Mouse (Mus musculus) midbrain, postnatal 0 days (tissue): Measurements from ENCODE around the gene Ppp1r12a. TPM values are rescaled to one million over a fixed set of nuclear protein-coding genes. Genes with fewer than 3 reads are reported as not detected.
A peak's percentile ranks its signal among the peaks of the same experiment; 100 is the strongest.

Experiments used
- ATAC-seq: fragments of 200-750 bp; cut with Nextera tagmentation; 2 replicates; pipeline ENCODE4 v1.8.0; 2017; ENCODE audit warnings: moderate number of reproducible peaks, mild to moderate bottlenecking, moderate TSS enrichment, moderate library complexity; ENCODE audit not compliant: low FRiP score
- DNase-seq: peaks from one replicate; pipeline ENCODE4 v3.0.0-alpha.2; 2015; ENCODE audit warnings: low spot score
- H3K27ac ChIP-seq: fragments of 300-500 bp; sonication (generic); 2 replicates; pipeline ENCODE4 v1.5.1; 2014; ENCODE audit warnings: low read depth, mild to moderate bottlenecking, low read length, mixed read lengths
- H3K27me3 ChIP-seq: fragments of 300-500 bp; sonication (generic); 2 replicates; pipeline ENCODE4 v1.6.1; 2014; ENCODE audit warnings: low read length, control low read depth, mixed read lengths; ENCODE audit not compliant: insufficient read depth
- H3K36me3 ChIP-seq: fragments of 300-500 bp; sonication (generic); 2 replicates; pipeline ENCODE4 v1.6.1; 2014; ENCODE audit warnings: low read length, control low read depth, mixed read lengths; ENCODE audit not compliant: insufficient read depth
- H3K4me1 ChIP-seq: fragments of 300-500 bp; sonication (generic); 2 replicates; pipeline ENCODE4 v1.6.1; 2014; ENCODE audit warnings: mild to moderate bottlenecking, control low read depth, antibody characterized with exemption, low read length, mixed read lengths; ENCODE audit not compliant: insufficient read depth
- H3K4me2 ChIP-seq: fragments of 300-500 bp; sonication (generic); 2 replicates; pipeline ENCODE4 v1.6.1; 2014; ENCODE audit warnings: low read depth, mild to moderate bottlenecking, low read length, mixed read lengths; ENCODE audit not compliant: poor library complexity, severe bottlenecking
- H3K4me3 ChIP-seq: fragments of 300-500 bp; sonication (generic); 2 replicates; pipeline ENCODE4 v1.5.1; 2014; ENCODE audit warnings: low read depth, mild to moderate bottlenecking, low read length, moderate library complexity
- H3K9ac ChIP-seq: fragments of 300-500 bp; sonication (generic); replicated peaks from 2 replicates; pipeline ENCODE4 v1.6.1; 2014; ENCODE audit warnings: mild to moderate bottlenecking, low read length, moderate library complexity, mixed read lengths; ENCODE audit not compliant: poor library complexity, severe bottlenecking
- H3K9me3 ChIP-seq: fragments of 300-500 bp; sonication (generic); 2 replicates; pipeline ENCODE4 v1.6.1; 2016; ENCODE audit warnings: low read length, control low read depth
- CTCF ChIP-seq: IDR thresholded peaks from 2 replicates; pipeline ENCODE4 v1.5.1; 2016; ENCODE audit warnings: antibody characterized with exemption, mild to moderate bottlenecking
- WGBS: fragments of 180-500 bp; shearing (Covaris S2); extraction: QIAGEN DNeasy Blood & Tissue Kit; methylation state at CpG from one replicate; pipeline ENCODE4 v1.1.7; 2014; 5-methylcytosine and 5-hydroxymethylcytosine counted together
- polyA plus RNA-seq: library from polyadenylated mRNA; unstranded; fragments of >200 nt; fragmentation: Nextera tagmentation; extraction: Ambion mirVana; gene quantifications from 2 replicates; pipeline ENCODE4 v1.2.1, GENCODE M21; 2015
- total RNA-seq: library from RNA; depleted of rRNA; stranded (reverse); fragments of >200 nt; gene quantifications from 2 replicates; pipeline ENCODE4 v1.2.3, GENCODE M21; 2014

Gene Ppp1r12a
- total and polyA plus RNA-seq, 2 experiments from 2014 or later: 52.0 to 71.7 TPM

GRCm38 (mm10) chr10:108163451-108163850 is 1.5 kb downstream of the Ppp1r12a start:
- Histone ChIP-seq H3K4me1 (peaks cover 14% of the 10 kb centered on the region; the same call in 1 of the 2 replicates), H3K27ac (peak overlapping the region; percentile 100), H3K9me3 (no peaks in the 10 kb centered on the region), H3K4me3 (peak overlapping the region; percentile 100), H3K4me2 (peak overlapping the region; percentile 69), H3K27me3 (no peaks in the 10 kb centered on the region), H3K9ac (peak overlapping the region; percentile 99), H3K36me3 (no peaks in the 10 kb centered on the region)
- 21% methylated on average over 3 of the region's 3 CpGs for WGBS
- DNase-seq: no peak
- no peak for TF ChIP-seq CTCF
- no peak for ATAC-seq

GRCm38 (mm10) chr10:108167823-108168222 is 5.8 kb downstream of the Ppp1r12a start:
- Histone ChIP-seq H3K9ac (no peak overlapping the region), H3K36me3 (no peaks in the 10 kb centered on the region), H3K27me3 (no peaks in the 10 kb centered on the region), H3K27ac (no peak overlapping the region), H3K9me3 (no peaks in the 10 kb centered on the region), H3K4me3 (no peak overlapping the region), H3K4me1 (peaks cover 11% of the 10 kb centered on the region; the same call in 1 of the 2 replicates), H3K4me2 (no peak overlapping the region)
- ATAC-seq (no peak), DNase-seq (no peak)
- TF ChIP-seq CTCF: no peak
- WGBS: 81% methylated on average over 5 of the region's 5 CpGs

- 0 out of 2 replicates have a peak, but pooled peaks cover 5% of the 10 kb centered on the region for H3K4me1 ChIP-seq
- 0 out of 2 replicates have a peak, but pooled peaks cover 3% of the 10 kb centered on the region for H3K36me3 ChIP-seq
- H3K9me3 ChIP-seq: no peaks in the 10 kb centered on the region
- H3K4me3 ChIP-seq: no peak overlapping the region
- H3K9ac ChIP-seq: no peak overlapping the region
- no peaks in the 10 kb centered on the region for H3K27me3 ChIP-seq
- no peak for DNase-seq
- ATAC-seq: no peak
- WGBS: 67% methylated on average over 3 of the region's 3 CpGs
- H3K4me2 ChIP-seq: no peak overlapping the region
- no peak for TF ChIP-seq CTCF
- H3K27ac ChIP-seq: no peak overlapping the region
Measured at GRCm38 (mm10) chr10:108170818-108171217, 8.8 kb downstream of the Ppp1r12a start.

- 0 out of 2 replicates have a peak, but pooled peaks cover 2% of the 10 kb centered on the region for H3K4me1 ChIP-seq
- TF ChIP-seq CTCF: no peak
- H3K9ac ChIP-seq: no peak overlapping the region
- ATAC-seq: no peak
- WGBS: 88% methylated on average over 3 of the region's 3 CpGs
- no peak overlapping the region for H3K4me3 ChIP-seq
- H3K36me3 ChIP-seq: 0 out of 2 replicates have a peak, but pooled peaks cover 3% of the 10 kb centered on the region
- no peak overlapping the region for H3K27ac ChIP-seq
- no peaks in the 10 kb centered on the region for H3K9me3 ChIP-seq
- H3K4me2 ChIP-seq: no peak overlapping the region
- no peak for DNase-seq
- H3K27me3 ChIP-seq: no peaks in the 10 kb centered on the region
Measured at GRCm38 (mm10) chr10:108171637-108172036, 9.6 kb downstream of the Ppp1r12a start.

DNA sequence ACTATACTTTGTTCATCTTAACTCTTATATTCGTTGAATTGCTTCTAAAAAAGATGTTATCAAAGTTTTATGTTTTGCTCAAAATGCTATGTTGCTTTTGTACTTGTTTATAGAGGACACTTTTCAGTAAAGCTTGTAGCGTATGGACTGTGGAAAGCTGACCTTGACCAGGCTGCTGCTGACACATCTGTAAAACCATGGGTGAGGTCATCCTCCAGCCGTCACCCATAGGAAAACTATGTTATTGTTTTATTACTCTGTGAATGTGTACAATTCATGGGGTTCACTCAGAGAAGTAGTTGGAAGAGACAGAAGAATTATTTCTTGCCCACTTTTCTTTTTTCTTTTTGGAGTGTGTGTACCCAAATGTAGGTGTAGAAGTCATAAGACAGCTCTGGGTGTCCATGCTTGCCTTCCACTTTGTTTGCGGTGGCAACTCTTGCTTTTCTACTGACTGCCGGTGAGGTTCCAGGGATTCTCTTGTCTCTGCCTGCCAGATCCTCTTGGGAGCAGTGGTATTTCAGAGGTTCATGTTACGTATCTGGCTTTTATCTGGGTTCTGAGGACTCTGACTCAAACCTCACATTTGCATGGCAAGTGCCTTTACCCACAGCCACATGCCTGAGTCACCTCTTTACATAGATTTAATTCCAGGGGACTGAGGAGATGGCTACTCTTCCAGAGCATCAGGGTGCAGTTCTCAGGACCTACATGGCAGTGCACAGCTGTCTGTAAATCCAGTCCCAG is 11.0 kb downstream of the Ppp1r12a start:
- DNase-seq: no peak
- WGBS: 72% methylated on average over 6 of the region's 6 CpGs
- Histone ChIP-seq H3K9ac (no peak overlapping the region), H3K9me3 (no peaks in the 10 kb centered on the region), H3K36me3 (0 out of 2 replicates have a peak, but pooled peaks cover 3% of the 10 kb centered on the region), H3K27ac (no peak overlapping the region), H3K4me3 (no peak overlapping the region), H3K27me3 (no peaks in the 10 kb centered on the region), H3K4me1 (0 out of 2 replicates have a peak, but pooled peaks cover 2% of the 10 kb centered on the region), H3K4me2 (no peak overlapping the region)
- ATAC-seq: no peak
- no peak for TF ChIP-seq CTCF

DNA sequence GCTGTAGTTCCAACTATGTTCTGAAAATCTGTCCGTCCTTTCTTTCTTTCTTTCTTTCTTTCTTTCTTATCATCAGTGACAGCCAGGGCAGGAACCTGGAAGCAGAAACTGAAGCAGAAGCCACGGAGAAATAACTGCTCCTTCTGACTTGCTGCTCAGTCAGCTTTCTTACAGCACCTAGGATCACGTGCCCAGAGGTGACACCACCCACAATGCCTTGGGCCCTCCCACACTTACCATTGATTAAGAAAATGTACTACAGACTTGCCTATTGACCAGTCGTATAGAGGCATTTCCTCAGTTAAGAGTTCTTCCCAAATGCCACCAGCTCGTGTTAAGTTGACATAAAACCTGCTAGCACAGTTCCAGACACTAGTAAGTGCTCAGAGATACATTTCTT is 12.1 kb downstream of the Ppp1r12a start:
- no peak for TF ChIP-seq CTCF
- H3K36me3 ChIP-seq: 0 out of 2 replicates have a peak, but pooled peaks cover 3% of the 10 kb centered on the region

More for the DNA sequence above, 12.1 kb downstream of the Ppp1r12a start:
- Histone ChIP-seq H3K27ac (no peak overlapping the region), H3K4me2 (no peak overlapping the region), H3K4me1 (0 out of 2 replicates have a peak, but pooled peaks cover 2% of the 10 kb centered on the region), H3K9ac (no peak overlapping the region), H3K4me3 (no peak overlapping the region), H3K9me3 (no peaks in the 10 kb centered on the region), H3K27me3 (no peaks in the 10 kb centered on the region)
- ATAC-seq: no peak
- WGBS: 84% methylated on average over 5 of the region's 5 CpGs
- DNase-seq: no peak
